Mouse (Mus musculus) heart, adult 2 months (tissue): ENCODE data around the gene Reep1.

Experiments
- CTCF ChIP-seq: fragments of 200-600 bp; IDR thresholded peaks from 2 replicates; pipeline ENCODE4 v1.8.1; 2022; ENCODE audit warnings: antibody characterized with exemption, mild to moderate bottlenecking, moderate library complexity
- EP300 ChIP-seq: fragments of 200-500 bp; IDR thresholded peaks from 2 replicates; pipeline ENCODE4 v1.6.1; 2011; ENCODE audit warnings: low read depth, low read length, control low read depth; ENCODE audit not compliant: insufficient read depth

- TF ChIP-seq EP300 (no peak), CTCF (no peak)
These were observed 42.9 kb upstream of the Reep1 start for GRCm38 (mm10) chr6:71664511-71664910.
